Mouse (Mus musculus) thymus, postnatal 14 days (tissue): ENCODE measurements around the gene Mpp1.

Experiments
- DNase-seq: peaks from one replicate; pipeline ENCODE4 v3.0.0; 2021

Gene Mpp1

GRCm38 (mm10) chrX:75083982-75084773, 46.6 kb downstream of the Mpp1 start:
- no peak for DNase-seq

- DNase-seq: peak; percentile 35
Observed at GRCm38 (mm10) chrX:75082351-75082750, 48.5 kb downstream of the Mpp1 start.
